In genomic region chr12:14338244-14338799, GRCm38 (mm10) we compare ENCODE assay signal across 17 mouse cellular contexts.
DNase-seq lines count a peak whose midpoint lies in the region; ATAC-seq and TF ChIP-seq lines count a peak whose summit lies in the region.
"Had no signal": no experiment of that assay in that cellular context is flagged by ENCODE, and none has a peak within 500 bp of the region (broad histone marks: within the 10 kb centered on the region; RNA-seq: fewer than 3 reads in every experiment).

No protein-coding gene starts in this region.

- no peak overlapping the region for H3K4me2 ChIP-seq in neural tube, embryonic 14.5 days (ENCODE audit: low read depth, low read length)
- H3K4me2 ChIP-seq: embryonic facial prominence, embryonic 13.5 days; forebrain, embryonic 15.5 days; heart, embryonic 15.5 days; hindbrain, embryonic 12.5 days; lung, embryonic 15.5 days had no signal

- ATAC-seq in neural tube, embryonic 14.5 days (ENCODE audit: low read depth): peak; percentile 65; the same call in 1 of the 2 replicates
- ATAC-seq: forebrain, embryonic 15.5 days had no signal

- H3K27ac ChIP-seq in layer of hippocampus, adult 2 months: no peak overlapping the region
- H3K27ac ChIP-seq in neural tube, embryonic 14.5 days (ENCODE audit: low read depth, low read length): no peak overlapping the region
- H3K27ac ChIP-seq: embryonic facial prominence, embryonic 13.5 days; forebrain, embryonic 15.5 days; heart, embryonic 15.5 days; hindbrain, embryonic 12.5 days; lung, embryonic 15.5 days had no signal

- H3K9me3 ChIP-seq in neural tube, embryonic 14.5 days (ENCODE audit: control insufficient read depth, low read length): no peaks in the 10 kb centered on the region
- H3K9me3 ChIP-seq: embryonic facial prominence, embryonic 13.5 days; forebrain, embryonic 15.5 days; heart, embryonic 15.5 days; hindbrain, embryonic 12.5 days; lung, embryonic 15.5 days had no signal

- no peaks in the 10 kb centered on the region for H3K4me1 ChIP-seq in neural tube, embryonic 14.5 days (ENCODE audit: control insufficient read depth, insufficient read depth, low read length)
- H3K4me1 ChIP-seq: embryonic facial prominence, embryonic 13.5 days; forebrain, embryonic 15.5 days; heart, embryonic 15.5 days; hindbrain, embryonic 12.5 days; lung, embryonic 15.5 days had no signal

- TF ChIP-seq CTCF in layer of hippocampus, adult 2 months (conservative IDR thresholded peaks at IDR 0.05): no peak

- peak; percentile 62 for DNase-seq in heart, adult 11 months
- DNase-seq in heart, adult 9 months (ENCODE audit: low spot score in 2 of 2): no peak
- DNase-seq in layer of hippocampus, adult 2 months (ENCODE audit: low spot score in 2 of 2): peak; percentile 16 to 24
- DNase-seq in layer of hippocampus, adult 9-10 months (ENCODE audit: low spot score): no peak
- DNase-seq in embryo, embryonic 10.5 days (ENCODE audit: low spot score): peak; percentile 16
- DNase-seq in cerebellum, postnatal 10 days: no peak
- DNase-seq: B cell, adult 2 months; cerebellum, adult 9-10 months; gastrocnemius, postnatal 25 days; kidney, adult 18-20 months; thymus, postnatal 4 days had no signal

- no peaks in the 10 kb centered on the region for H3K27me3 ChIP-seq in neural tube, embryonic 14.5 days (ENCODE audit: control insufficient read depth, insufficient read depth, low read length)
- H3K27me3 ChIP-seq: embryonic facial prominence, embryonic 13.5 days; forebrain, embryonic 15.5 days; heart, embryonic 15.5 days; hindbrain, embryonic 12.5 days; lung, embryonic 15.5 days had no signal

- 27% methylated on average over 5 of the region's 5 CpGs for WGBS in neural tube, embryonic 14.5 days

- no peaks in the 10 kb centered on the region for H3K36me3 ChIP-seq in neural tube, embryonic 14.5 days (ENCODE audit: control insufficient read depth, insufficient read depth, low read length)
- H3K36me3 ChIP-seq: embryonic facial prominence, embryonic 13.5 days; forebrain, embryonic 15.5 days; heart, embryonic 15.5 days; hindbrain, embryonic 12.5 days; lung, embryonic 15.5 days had no signal

- H3K4me3 ChIP-seq in layer of hippocampus, adult 2 months: no peak overlapping the region
- H3K4me3 ChIP-seq in neural tube, embryonic 14.5 days (ENCODE audit: low read depth, low read length): no peak overlapping the region
- H3K4me3 ChIP-seq: embryonic facial prominence, embryonic 13.5 days; forebrain, embryonic 15.5 days; heart, embryonic 15.5 days; hindbrain, embryonic 12.5 days; lung, embryonic 15.5 days had no signal

- H3K9ac ChIP-seq in neural tube, embryonic 14.5 days (replicated peaks; ENCODE audit: low read depth, low read length): no peak overlapping the region
- H3K9ac ChIP-seq: embryonic facial prominence, embryonic 13.5 days; forebrain, embryonic 15.5 days; heart, embryonic 15.5 days; hindbrain, embryonic 12.5 days; lung, embryonic 15.5 days had no signal

Comparison
In these comparisons a context has a peak if more than half of its experiments do, and no peak if none do; other contexts are left out.
1. DNase-seq: peak in heart, adult 11 months (single experiment), layer of hippocampus, adult 2 months (2 of 2) and embryo, embryonic 10.5 days (single experiment); none in heart, adult 9 months (0 of 2), layer of hippocampus, adult 9-10 months (single experiment) and cerebellum, postnatal 10 days (0 of 2).